Mouse (Mus musculus) CD4-positive, CD25-positive, alpha-beta regulatory T cell, adult 2 months (primary cell): ENCODE measurements around the gene Cldnd2.

Source experiments
- DNase-seq: peaks from one replicate; pipeline ENCODE4 v3.0.0-alpha.2; 2012; ENCODE audit warnings: low read depth, low spot score

Gene Cldnd2

DNA sequence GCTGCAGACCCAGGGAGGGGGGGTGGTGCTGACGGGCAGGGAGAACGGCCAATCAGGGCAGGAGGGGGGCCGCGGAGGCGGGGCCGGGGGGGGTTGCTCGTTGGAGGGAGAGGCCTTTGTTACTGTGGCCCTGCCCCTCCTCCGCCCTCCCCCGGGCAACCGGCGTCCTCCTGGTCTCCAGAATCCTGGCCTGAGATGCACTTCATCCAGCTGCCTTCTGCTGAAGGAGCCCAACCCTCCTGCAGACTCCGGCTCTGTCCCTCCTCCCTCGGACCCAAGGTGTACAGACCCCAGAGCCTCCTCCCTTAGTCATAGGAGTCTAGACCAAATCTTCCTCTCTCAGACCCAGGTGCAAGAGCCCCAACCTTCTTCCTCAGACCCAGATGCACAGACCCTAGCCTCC, 49.6 kb downstream of the Cldnd2 start:
- DNase-seq: no peak

DNA sequence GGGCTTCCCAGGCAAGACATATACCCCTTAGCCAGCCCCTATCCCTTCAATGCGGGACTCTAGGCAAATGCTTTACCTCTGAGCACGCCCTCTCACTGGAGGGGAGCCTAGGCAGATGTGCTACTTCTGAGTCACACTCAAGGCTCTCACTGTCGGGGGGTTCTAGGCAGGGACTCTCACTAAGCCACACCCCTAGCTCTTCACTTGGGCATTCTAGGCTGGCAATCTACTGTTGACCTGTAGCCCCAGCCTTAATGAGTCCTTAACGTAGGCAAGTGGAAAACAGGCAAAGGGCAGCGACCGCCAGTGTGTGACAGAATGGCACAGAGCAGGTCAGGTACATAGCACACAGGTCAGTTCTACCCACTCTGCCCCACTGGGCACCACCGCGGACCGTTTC, 50.3 kb downstream of the Cldnd2 start:
- no peak for DNase-seq
